Comparison of ENCODE assay signal across 31 mouse cellular contexts in the genomic region with DNA sequence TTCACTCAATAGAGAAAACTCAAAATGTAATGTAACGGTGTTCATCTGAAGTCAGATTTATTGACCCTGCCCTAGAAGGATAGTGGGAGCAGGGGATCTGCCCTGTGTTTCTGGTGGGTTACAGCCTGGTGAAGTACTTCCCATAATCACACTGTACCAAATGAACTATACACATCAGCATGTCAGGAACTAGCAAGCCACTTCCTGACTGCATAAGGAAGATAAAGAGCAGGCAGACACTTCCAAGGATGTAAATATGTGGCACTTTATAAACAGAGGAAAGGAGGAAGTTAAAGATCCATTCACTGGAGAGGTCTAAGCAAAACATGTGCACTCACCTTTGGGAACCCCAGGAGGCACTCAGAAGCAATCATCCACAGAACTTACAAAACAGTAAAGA.
DNase-seq lines count a peak whose midpoint lies in the region; ATAC-seq and TF ChIP-seq lines count a peak whose summit lies in the region.
"Had no signal": no experiment of that assay in that cellular context is flagged by ENCODE, and none has a peak within 500 bp of the region (broad histone marks: within the 10 kb centered on the region; RNA-seq: fewer than 3 reads in every experiment).

No protein-coding gene starts in this region.

- 64% methylated on average over 1 of the region's 1 CpGs for WGBS in liver, postnatal 0 days (ENCODE audit: insufficient replicate concordance)

- H3K27me3 ChIP-seq in megakaryocyte, embryonic 14.5 days (replicated peaks) = no peaks in the 10 kb centered on the region
- no peaks in the 10 kb centered on the region for H3K27me3 ChIP-seq in liver, postnatal 0 days (ENCODE audit: insufficient read depth, low read length)
- H3K27me3 ChIP-seq: CH12.LX; heart, embryonic 12.5 days; hindbrain, embryonic 15.5 days; limb, embryonic 15.5 days; lung, embryonic 15.5 days; midbrain, embryonic 12.5 days; neural tube, embryonic 13.5 days; stomach, embryonic 15.5 days had no signal

- no peaks in the 10 kb centered on the region for H3K36me3 ChIP-seq in megakaryocyte, embryonic 14.5 days (replicated peaks; ENCODE audit: low read length)
- no peaks in the 10 kb centered on the region for H3K36me3 ChIP-seq in liver, postnatal 0 days (replicated peaks; ENCODE audit: insufficient read depth, low read length)
- H3K36me3 ChIP-seq: heart, embryonic 12.5 days; hindbrain, embryonic 10.5 days; hindbrain, embryonic 15.5 days; limb, embryonic 10.5 days; limb, embryonic 15.5 days; lung, embryonic 15.5 days; midbrain, embryonic 12.5 days; neural tube, embryonic 13.5 days; stomach, embryonic 15.5 days had no signal

- DNase-seq in liver, postnatal 0 days = no peak
- DNase-seq in spleen, adult 12 weeks (ENCODE audit: low spot score) = no peak
- DNase-seq in heart, postnatal 25 days (ENCODE audit: low spot score) = no peak
- no peak for DNase-seq in spleen, postnatal 4 days (ENCODE audit: low spot score in 2 of 2)
- DNase-seq: adrenal gland, postnatal 14 days; B cell, adult 2 months; cerebellum, adult 11-12 months; cerebellum, adult 9-11 months; gastrocnemius, adult 2 months; gastrocnemius, postnatal 36 days; heart, adult 2 months; kidney, adult 11 months; kidney, postnatal 14 days; layer of hippocampus, adult 9-11 months had no signal

- intact Hi-C loops in heart, postnatal 25 days (cut with DNase I) = no loop called here

- peak overlapping the region; percentile 12 for H3K4me3 ChIP-seq in megakaryocyte, embryonic 14.5 days (replicated peaks)
- H3K4me3 ChIP-seq in liver, postnatal 0 days (ENCODE audit: low read depth, low read length) = no peak overlapping the region
- H3K4me3 ChIP-seq: erythroblast, embryonic 14.5 days; gastrocnemius, adult 2 months; heart, adult 2 months; heart, embryonic 12.5 days; hindbrain, embryonic 10.5 days; hindbrain, embryonic 15.5 days; limb, embryonic 10.5 days; limb, embryonic 15.5 days; lung, embryonic 15.5 days; midbrain, embryonic 12.5 days; neural tube, embryonic 13.5 days; stomach, embryonic 15.5 days had no signal

- H3K9me3 ChIP-seq in megakaryocyte, embryonic 14.5 days = no peaks in the 10 kb centered on the region
- no peaks in the 10 kb centered on the region for H3K9me3 ChIP-seq in liver, postnatal 0 days (ENCODE audit: low read length)
- H3K9me3 ChIP-seq: heart, embryonic 12.5 days; hindbrain, embryonic 10.5 days; hindbrain, embryonic 15.5 days; limb, embryonic 10.5 days; limb, embryonic 15.5 days; lung, embryonic 15.5 days; midbrain, embryonic 12.5 days; neural tube, embryonic 13.5 days; stomach, embryonic 15.5 days had no signal

- no peak overlapping the region for H3K27ac ChIP-seq in liver, postnatal 0 days (ENCODE audit: low read depth)
- H3K27ac ChIP-seq: gastrocnemius, adult 2 months; heart, adult 2 months; hindbrain, embryonic 10.5 days; hindbrain, embryonic 15.5 days; limb, embryonic 10.5 days; limb, embryonic 15.5 days; lung, embryonic 15.5 days; macrophage; midbrain, embryonic 12.5 days; neural tube, embryonic 13.5 days; stomach, embryonic 15.5 days had no signal

- no peak overlapping the region for H3K9ac ChIP-seq in liver, postnatal 0 days (replicated peaks)
- H3K9ac ChIP-seq: heart, embryonic 12.5 days; hindbrain, embryonic 15.5 days; limb, embryonic 15.5 days; lung, embryonic 15.5 days; midbrain, embryonic 12.5 days; neural tube, embryonic 13.5 days; stomach, embryonic 15.5 days had no signal

- TF ChIP-seq CTCF in liver, postnatal 0 days (IDR thresholded peaks at IDR 0.05; ENCODE audit: low read depth) = no peak

- ATAC-seq in megakaryocyte, adult 5-6 weeks (ENCODE audit: poor library complexity, severe bottlenecking) = no peak
- peak; percentile 97 to 98 for ATAC-seq in hematopoietic stem cell, adult 5-6 weeks (replicated peaks in 1 of 2; ENCODE audit: insufficient read depth in 1 of 2, low FRiP score in 2 of 2, low TSS enrichment in 1 of 2, low read depth in 1 of 2, poor library complexity in 2 of 2, severe bottlenecking in 2 of 2)
- no peak for ATAC-seq in liver, postnatal 0 days
- ATAC-seq: forebrain, embryonic 16.5 days; inflammation-experienced regulatory T-cells, adult 6 months had no signal

- no peak overlapping the region for H3K4me2 ChIP-seq in liver, postnatal 0 days (ENCODE audit: low read depth, low read length)
- H3K4me2 ChIP-seq: heart, embryonic 12.5 days; hindbrain, embryonic 15.5 days; limb, embryonic 15.5 days; lung, embryonic 15.5 days; midbrain, embryonic 12.5 days; neural tube, embryonic 13.5 days; stomach, embryonic 15.5 days had no signal

- H3K4me1 ChIP-seq in megakaryocyte, embryonic 14.5 days = peaks cover 45% of the 10 kb centered on the region
- H3K4me1 ChIP-seq in liver, postnatal 0 days (ENCODE audit: insufficient read depth) = no peaks in the 10 kb centered on the region
- H3K4me1 ChIP-seq: hindbrain, embryonic 10.5 days; hindbrain, embryonic 15.5 days; limb, embryonic 10.5 days; limb, embryonic 15.5 days; lung, embryonic 15.5 days; midbrain, embryonic 12.5 days; neural tube, embryonic 13.5 days; stomach, embryonic 15.5 days had no signal

- peak; percentile 31; the same call in 1 of the 2 replicates for TF ChIP-seq EP300 in liver, postnatal 0 days (IDR thresholded peaks at IDR 0.05; ENCODE audit: low read depth)

Comparison
In these comparisons a context has a peak if more than half of its experiments do, and no peak if none do; other contexts are left out.
1. ATAC-seq: peak in hematopoietic stem cell, adult 5-6 weeks (2 of 2); none in megakaryocyte, adult 5-6 weeks (single experiment) and liver, postnatal 0 days (single experiment).